Mouse (Mus musculus) hindbrain, embryonic 14.5 days (tissue): ENCODE measurements around the gene Gab2. TPM values are rescaled to one million over a fixed set of nuclear protein-coding genes. Genes with fewer than 3 reads are reported as not detected.

Experiments
- ATAC-seq: fragments of 200-750 bp; cut with Nextera tagmentation; 2 replicates; pipeline ENCODE4 v1.8.0; 2017; ENCODE audit warnings: moderate number of reproducible peaks, mild to moderate bottlenecking, moderate TSS enrichment, moderate library complexity; ENCODE audit not compliant: low FRiP score
- DNase-seq: peaks from one replicate; pipeline ENCODE4 v3.0.0-alpha.2; 2015; ENCODE audit warnings: low spot score
- H3K27ac ChIP-seq: fragments of 300-500 bp; sonication (generic); 2 replicates; pipeline ENCODE4 v1.5.1; 2014; ENCODE audit warnings: mild to moderate bottlenecking, moderate library complexity
- H3K27me3 ChIP-seq: fragments of 300-500 bp; sonication (generic); 2 replicates; pipeline ENCODE4 v1.6.1; 2014; ENCODE audit warnings: mild to moderate bottlenecking, low read length, mixed read lengths; ENCODE audit not compliant: control insufficient read depth, insufficient read depth
- H3K36me3 ChIP-seq: fragments of 300-500 bp; sonication (generic); replicated peaks from 2 replicates; pipeline ENCODE4 v1.6.1; 2014; ENCODE audit not compliant: control insufficient read depth, insufficient read depth
- H3K4me1 ChIP-seq: fragments of 300-500 bp; sonication (generic); replicated peaks from 2 replicates; pipeline ENCODE4 v1.6.1; 2014; ENCODE audit warnings: antibody characterized with exemption, low read length, mixed read lengths; ENCODE audit not compliant: control insufficient read depth, insufficient read depth
- H3K4me2 ChIP-seq: fragments of 300-500 bp; sonication (generic); replicated peaks from 2 replicates; pipeline ENCODE4 v1.6.1; 2014; ENCODE audit warnings: mild to moderate bottlenecking, moderate library complexity
- H3K4me3 ChIP-seq: fragments of 300-500 bp; sonication (generic); replicated peaks from 2 replicates; pipeline ENCODE4 v1.5.1; 2014; ENCODE audit warnings: mild to moderate bottlenecking, low read length
- H3K9ac ChIP-seq: fragments of 300-500 bp; sonication (generic); 2 replicates; pipeline ENCODE4 v1.6.1; 2014
- H3K9me3 ChIP-seq: fragments of 300-500 bp; sonication (generic); 2 replicates; pipeline ENCODE4 v1.6.1; 2016; ENCODE audit warnings: low read length; ENCODE audit not compliant: control insufficient read depth
- WGBS: fragments of 180-500 bp; shearing (Covaris S2); extraction: QIAGEN DNeasy Blood & Tissue Kit; methylation state at CpG from one replicate; pipeline ENCODE4 v1.1.7; 2014; 5-methylcytosine and 5-hydroxymethylcytosine counted together
- polyA plus RNA-seq: library from polyadenylated mRNA; unstranded; fragments of >200 nt; fragmentation: Nextera tagmentation; extraction: Ambion mirVana; gene quantifications from 2 replicates; pipeline ENCODE4 v1.2.1, GENCODE M21; 2014

Gene Gab2
- polyA plus RNA-seq, 1 experiment from 2014 or later: 19.4 TPM

DNA sequence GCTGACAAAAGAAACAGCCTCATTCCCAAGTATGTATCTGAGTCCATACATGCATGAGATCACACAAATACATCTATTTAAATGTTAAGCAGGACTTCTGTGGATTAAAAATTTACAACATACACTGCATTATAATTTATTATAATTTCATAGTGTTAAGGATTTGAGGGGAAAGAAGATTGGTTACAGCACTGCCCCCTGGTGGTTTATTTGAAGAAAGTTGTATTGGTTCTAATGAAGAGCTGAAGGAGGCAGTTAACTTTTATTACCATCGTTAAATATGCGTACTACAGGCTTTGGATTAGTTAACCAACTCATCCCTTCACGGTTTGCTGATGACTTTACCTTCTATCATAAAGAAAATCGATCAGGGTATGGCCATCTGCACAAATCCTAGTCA is 3.9 kb downstream of the Gab2 start:
- Histone ChIP-seq H3K4me3 (no peak overlapping the region), H3K9ac (no peak overlapping the region), H3K27me3 (no peaks in the 10 kb centered on the region), H3K4me1 (peaks cover 9% of the 10 kb centered on the region), H3K36me3 (no peaks in the 10 kb centered on the region), H3K4me2 (no peak overlapping the region), H3K9me3 (no peaks in the 10 kb centered on the region), H3K27ac (no peak overlapping the region)
- ATAC-seq (no peak), DNase-seq (peak; percentile 65)
- WGBS: 18% methylated on average over 4 of the region's 4 CpGs

DNA sequence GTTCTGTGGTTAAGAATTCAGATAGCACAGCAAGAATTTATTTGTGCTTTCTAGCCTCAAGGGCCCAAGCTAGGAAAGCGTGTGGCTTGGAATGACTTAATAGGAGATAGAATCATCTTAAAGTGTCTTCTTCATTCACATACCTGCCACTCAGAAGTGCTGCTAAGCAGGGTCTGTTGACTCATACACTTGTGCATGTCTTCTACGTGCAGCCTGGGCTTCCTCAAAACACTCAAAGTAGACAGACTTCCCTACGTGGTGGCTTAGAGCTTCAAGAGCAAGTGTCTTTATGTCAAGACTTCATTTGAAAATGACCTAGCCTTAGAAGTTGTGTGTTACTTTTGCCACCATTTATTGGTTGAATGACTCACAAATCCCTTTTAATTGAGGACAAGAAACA is 12.9 kb downstream of the Gab2 start:
- Histone ChIP-seq H3K36me3 (no peaks in the 10 kb centered on the region), H3K4me2 (no peak overlapping the region), H3K9ac (no peak overlapping the region), H3K9me3 (no peaks in the 10 kb centered on the region), H3K27ac (no peak overlapping the region), H3K4me1 (no peaks in the 10 kb centered on the region), H3K27me3 (no peaks in the 10 kb centered on the region), H3K4me3 (no peak overlapping the region)
- 84% methylated on average over 3 of the region's 3 CpGs for WGBS
- DNase-seq (no peak), ATAC-seq (no peak)

DNA sequence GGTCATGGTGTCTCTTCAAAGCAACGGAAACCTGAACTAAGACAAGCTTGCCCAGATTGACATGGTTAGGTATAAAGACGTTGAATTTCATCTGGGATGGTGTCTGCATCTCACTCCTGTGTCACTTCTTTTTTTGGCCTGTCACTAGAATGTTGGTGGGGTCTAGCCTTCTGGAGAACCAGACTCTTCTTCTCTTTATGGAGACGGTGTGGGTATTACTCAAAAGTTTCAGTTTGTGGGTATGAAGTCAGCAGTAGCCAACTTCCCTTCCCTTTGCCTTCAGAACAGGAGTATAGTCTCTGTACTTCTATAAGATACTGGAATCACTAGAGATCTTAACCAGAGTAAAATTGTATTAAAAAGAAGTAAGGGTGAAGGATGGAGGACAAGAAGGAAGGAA is 26.7 kb downstream of the Gab2 start:
- no peak for ATAC-seq
- H3K9ac ChIP-seq: no peak overlapping the region
- H3K27me3 ChIP-seq: no peaks in the 10 kb centered on the region
- no peak overlapping the region for H3K4me3 ChIP-seq
- no peak overlapping the region for H3K27ac ChIP-seq
- DNase-seq: no peak
- no peaks in the 10 kb centered on the region for H3K36me3 ChIP-seq
- H3K4me1 ChIP-seq: no peaks in the 10 kb centered on the region
- 93% methylated on average over 3 of the region's 3 CpGs for WGBS
- H3K4me2 ChIP-seq: no peak overlapping the region
- H3K9me3 ChIP-seq: no peaks in the 10 kb centered on the region

DNA sequence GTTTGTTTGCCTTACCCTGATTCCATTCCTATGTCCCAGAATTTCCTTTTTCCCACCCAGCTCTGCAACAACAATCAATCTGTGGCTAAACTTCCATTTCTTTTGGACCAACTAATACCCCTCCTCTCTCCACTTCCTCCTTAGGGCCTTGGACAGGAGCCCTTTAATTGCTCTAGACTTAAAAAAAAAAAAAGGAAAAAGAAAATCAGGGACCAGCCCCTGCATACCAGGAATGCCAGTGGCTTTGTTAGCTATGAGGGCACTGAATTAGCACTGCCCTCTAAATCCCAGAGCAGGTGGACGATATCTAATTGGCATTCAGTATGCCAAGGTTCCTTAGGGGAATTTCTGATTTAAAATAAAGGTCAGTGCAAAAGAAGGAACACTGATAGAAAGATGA is 47.6 kb downstream of the Gab2 start:
- H3K4me1 ChIP-seq: no peaks in the 10 kb centered on the region
- 48% methylated on average over 1 of the region's 1 CpGs for WGBS
- no peak overlapping the region for H3K4me2 ChIP-seq
- H3K27me3 ChIP-seq: no peaks in the 10 kb centered on the region
- H3K9me3 ChIP-seq: 0 out of 2 replicates have a peak, but pooled peaks cover 5% of the 10 kb centered on the region
- ATAC-seq (no peak), DNase-seq (no peak)
- H3K27ac ChIP-seq: no peak overlapping the region
- no peak overlapping the region for H3K9ac ChIP-seq
- 0 out of 2 replicates have a peak, but pooled peaks cover 6% of the 10 kb centered on the region for H3K36me3 ChIP-seq
- no peak overlapping the region for H3K4me3 ChIP-seq

DNA sequence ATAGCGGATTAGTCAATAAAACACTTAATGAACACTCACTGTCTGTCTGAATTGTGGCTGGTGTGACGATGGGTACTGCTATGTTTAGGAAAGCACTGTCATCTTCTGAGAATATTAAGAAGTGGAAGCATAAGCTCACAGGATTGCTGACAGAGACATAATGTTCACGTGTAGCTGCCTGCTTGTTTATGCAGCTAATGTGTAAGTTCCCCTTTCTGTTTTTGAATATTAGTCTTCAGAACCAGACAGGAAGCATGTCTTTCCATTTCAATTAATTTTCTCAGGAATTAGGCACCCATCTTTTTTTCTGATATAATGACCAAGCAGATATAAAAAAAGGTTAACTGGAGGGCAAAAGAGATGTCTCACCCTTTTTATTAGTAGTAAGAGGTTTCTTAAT is 55.1 kb downstream of the Gab2 start:
- Histone ChIP-seq H3K36me3 (no peaks in the 10 kb centered on the region), H3K9ac (no peak overlapping the region), H3K27me3 (no peaks in the 10 kb centered on the region), H3K4me1 (no peaks in the 10 kb centered on the region), H3K4me3 (no peak overlapping the region), H3K27ac (no peak overlapping the region), H3K9me3 (peaks cover 20% of the 10 kb centered on the region; the same call in 1 of the 2 replicates), H3K4me2 (no peak overlapping the region)
- no peak for ATAC-seq
- 72% methylated on average over 3 of the region's 3 CpGs for WGBS
- no peak for DNase-seq

DNA sequence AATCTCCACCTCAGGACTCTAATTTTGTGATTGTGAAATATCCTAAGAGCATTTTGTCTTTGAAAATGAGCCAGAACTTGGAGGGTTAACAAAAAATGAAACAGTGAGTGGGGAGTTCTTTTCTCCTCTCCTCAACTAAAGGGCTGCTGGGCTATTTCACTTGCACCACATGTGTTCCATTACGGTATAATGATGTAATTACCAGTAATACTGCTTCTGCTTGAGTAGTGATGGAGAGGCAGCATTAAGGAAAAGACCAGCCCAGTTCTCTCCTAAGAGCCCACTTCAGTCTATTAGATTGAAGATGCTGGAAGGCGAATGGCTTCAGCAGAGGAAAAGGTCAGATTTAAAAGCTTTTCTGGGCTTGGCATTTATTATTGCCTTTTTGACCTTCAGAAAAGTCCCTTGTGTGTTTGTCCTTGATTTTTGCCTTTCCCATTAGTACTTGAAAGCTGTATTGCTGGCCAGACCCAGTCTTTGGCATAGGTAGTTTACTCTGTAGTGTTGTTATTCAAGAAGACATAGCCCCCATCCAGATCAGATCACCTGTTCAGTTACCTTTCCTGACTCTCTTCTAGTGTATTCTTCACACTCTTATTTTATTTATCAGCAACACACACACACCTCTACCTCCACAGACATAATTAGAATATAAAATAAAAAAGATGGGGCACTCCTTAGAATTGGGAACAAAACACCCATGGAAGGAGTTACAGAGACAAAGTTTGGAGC is 69.9 kb downstream of the Gab2 start:
- Histone ChIP-seq H3K4me1 (peaks cover 5% of the 10 kb centered on the region; the same call in 1 of the 2 replicates), H3K27me3 (no peaks in the 10 kb centered on the region), H3K9ac (no peak overlapping the region), H3K36me3 (no peaks in the 10 kb centered on the region), H3K4me2 (no peak overlapping the region), H3K4me3 (no peak overlapping the region), H3K9me3 (no peaks in the 10 kb centered on the region), H3K27ac (0 out of 2 replicates have a peak overlapping the region, but pooled peaks have one; percentile 32)
- DNase-seq: peak; percentile 38
- ATAC-seq: peak; percentile 80
- 51% methylated on average over 2 of the region's 2 CpGs for WGBS

DNA sequence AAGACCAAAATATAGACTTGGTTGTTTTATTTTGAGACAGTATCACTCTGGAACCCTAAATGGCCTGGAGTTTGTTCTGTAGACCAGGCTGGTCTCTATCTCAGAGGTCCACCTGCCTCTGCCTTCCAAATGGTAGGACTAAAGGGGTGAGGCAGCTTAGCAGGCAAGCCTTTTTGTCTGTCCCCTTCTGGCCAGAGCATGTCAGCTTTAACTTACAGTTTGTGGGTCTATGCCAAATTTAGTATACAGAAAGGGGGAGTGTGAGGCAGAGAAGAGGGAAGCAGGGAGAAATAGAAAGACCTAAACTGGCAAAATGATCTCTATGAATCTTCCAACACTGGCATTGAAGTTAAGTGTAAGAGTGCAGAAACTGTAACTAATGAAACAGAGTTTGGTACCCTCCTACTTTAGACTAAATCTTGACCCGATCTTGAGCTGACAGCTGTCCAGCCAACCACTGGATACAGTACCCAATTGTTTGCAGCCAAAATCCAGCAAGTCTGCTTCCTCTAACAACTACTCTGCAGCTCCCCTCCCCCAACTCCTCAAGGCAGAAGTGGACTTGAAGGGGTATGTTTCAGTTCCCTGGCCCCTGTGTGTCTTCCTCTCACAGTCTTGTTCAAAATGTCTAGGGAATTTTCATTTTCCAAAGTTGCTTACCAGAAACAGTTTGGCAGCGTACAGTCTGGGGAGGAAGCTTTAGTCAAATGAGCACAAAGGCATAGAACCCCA is 73.5 kb downstream of the Gab2 start:
- Histone ChIP-seq H3K36me3 (no peaks in the 10 kb centered on the region), H3K4me3 (no peak overlapping the region), H3K27me3 (no peaks in the 10 kb centered on the region), H3K4me1 (peaks cover 5% of the 10 kb centered on the region; the same call in 1 of the 2 replicates), H3K4me2 (no peak overlapping the region), H3K27ac (no peak overlapping the region), H3K9me3 (no peaks in the 10 kb centered on the region), H3K9ac (no peak overlapping the region)
- WGBS: 73% methylated on average over 2 of the region's 2 CpGs
- DNase-seq (no peak), ATAC-seq (no peak)

DNA sequence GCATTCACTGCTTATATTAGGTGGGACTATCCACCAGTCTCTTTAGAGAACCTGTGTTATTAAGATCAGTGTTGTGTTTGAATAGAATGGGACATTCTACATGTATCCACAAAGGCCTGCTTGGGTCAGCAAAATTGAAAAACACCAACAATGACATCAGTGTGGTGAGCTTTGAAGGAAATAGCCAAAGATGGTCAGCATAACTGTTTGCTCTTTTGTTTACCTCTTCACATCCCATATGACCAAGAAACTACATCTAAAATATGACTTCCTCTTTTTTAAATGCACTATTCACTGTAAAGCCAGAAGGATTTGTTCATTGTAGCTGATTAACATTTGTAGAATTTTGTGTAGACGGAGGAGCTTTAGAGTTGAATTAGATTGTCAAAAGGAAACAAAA is 82.9 kb downstream of the Gab2 start:
- WGBS: 60% methylated on average over 1 of the region's 1 CpGs
- Histone ChIP-seq H3K27ac (no peak overlapping the region), H3K36me3 (no peaks in the 10 kb centered on the region), H3K9me3 (no peaks in the 10 kb centered on the region), H3K4me3 (no peak overlapping the region), H3K9ac (no peak overlapping the region), H3K27me3 (no peaks in the 10 kb centered on the region), H3K4me2 (no peak overlapping the region), H3K4me1 (no peaks in the 10 kb centered on the region)
- no peak for ATAC-seq
- DNase-seq: no peak

DNA sequence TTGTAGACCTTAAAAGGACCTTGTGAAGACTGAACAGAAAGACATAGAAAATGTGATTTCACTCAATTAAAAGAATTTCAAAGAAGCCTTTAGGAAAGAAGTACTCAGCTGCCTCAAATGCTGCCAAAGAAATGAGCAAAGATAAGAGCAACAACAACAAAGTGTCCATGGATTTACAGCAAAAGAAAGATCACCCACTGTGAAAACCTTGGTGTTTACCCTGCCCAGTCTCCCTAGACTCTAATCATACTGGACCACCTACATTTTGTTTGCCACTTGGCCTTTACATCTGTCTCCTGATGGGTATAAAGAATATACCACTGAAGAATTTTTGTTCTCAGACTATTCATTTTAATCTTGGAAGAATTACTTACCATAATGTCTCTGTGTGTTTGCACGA is 89.7 kb downstream of the Gab2 start:
- no peak for ATAC-seq
- WGBS: 93% methylated on average over 1 of the region's 1 CpGs

More for the DNA sequence above, 89.7 kb downstream of the Gab2 start:
- Histone ChIP-seq H3K4me3 (no peak overlapping the region), H3K4me2 (no peak overlapping the region), H3K9me3 (no peaks in the 10 kb centered on the region), H3K4me1 (no peaks in the 10 kb centered on the region), H3K27ac (no peak overlapping the region), H3K27me3 (no peaks in the 10 kb centered on the region), H3K36me3 (no peaks in the 10 kb centered on the region), H3K9ac (no peak overlapping the region)
- no peak for DNase-seq
